Mouse (Mus musculus) stomach, postnatal 0 days (tissue): Measurements from ENCODE around the gene Emc10. TPM values are rescaled to one million over a fixed set of nuclear protein-coding genes. Genes with fewer than 3 reads are reported as not detected.
A peak's percentile ranks its signal among the peaks of the same experiment; 100 is the strongest.

ENCODE experiments used
- ATAC-seq: fragments of 200-750 bp; cut with Nextera tagmentation; 2 replicates; pipeline ENCODE4 v1.8.0; 2017; ENCODE audit not compliant: low FRiP score, low TSS enrichment
- DNase-seq: peaks from one replicate; pipeline ENCODE4 v3.0.0-alpha.2; 2016; ENCODE audit warnings: low spot score
- H3K27ac ChIP-seq: fragments of 300-500 bp; sonication (generic); replicated peaks from 2 replicates; pipeline ENCODE4 v1.5.1; 2014; ENCODE audit warnings: mild to moderate bottlenecking, control low read depth
- H3K27me3 ChIP-seq: fragments of 300-500 bp; sonication (generic); 2 replicates; pipeline ENCODE4 v1.6.1; 2014; ENCODE audit warnings: low read length; ENCODE audit not compliant: control insufficient read depth, insufficient read depth
- H3K36me3 ChIP-seq: fragments of 300-500 bp; sonication (generic); 2 replicates; pipeline ENCODE4 v1.6.1; 2014; ENCODE audit warnings: low read length, mixed read lengths; ENCODE audit not compliant: control insufficient read depth, insufficient read depth
- H3K4me1 ChIP-seq: fragments of 300-500 bp; sonication (generic); replicated peaks from 2 replicates; pipeline ENCODE4 v1.6.1; 2014; ENCODE audit warnings: antibody characterized with exemption; ENCODE audit not compliant: control insufficient read depth, insufficient read depth
- H3K4me2 ChIP-seq: fragments of 300-500 bp; sonication (generic); replicated peaks from 2 replicates; pipeline ENCODE4 v1.6.1; 2014; ENCODE audit warnings: low read depth, mild to moderate bottlenecking, control low read depth, moderate library complexity
- H3K4me3 ChIP-seq: fragments of 300-500 bp; sonication (generic); 2 replicates; pipeline ENCODE4 v1.5.1; 2014; ENCODE audit warnings: low read depth, low read length, control low read depth
- H3K9ac ChIP-seq: fragments of 300-500 bp; sonication (generic); 2 replicates; pipeline ENCODE4 v1.6.1; 2014; ENCODE audit warnings: mild to moderate bottlenecking, low read length, control low read depth, mixed read lengths
- H3K9me3 ChIP-seq: fragments of 300-500 bp; sonication (generic); 2 replicates; pipeline ENCODE4 v1.6.1; 2016; ENCODE audit warnings: low read length; ENCODE audit not compliant: control insufficient read depth
- CTCF ChIP-seq: IDR thresholded peaks from 2 replicates; pipeline ENCODE4 v1.5.1; 2016; ENCODE audit warnings: antibody characterized with exemption, low read depth, mild to moderate bottlenecking, moderate library complexity
- EP300 ChIP-seq: optimal IDR thresholded peaks from 2 replicates; pipeline ENCODE3; 2016; ENCODE audit warnings: antibody characterized with exemption
- WGBS: fragments of 180-500 bp; shearing (Covaris S2); extraction: QIAGEN DNeasy Blood & Tissue Kit; methylation state at CpG from one replicate; pipeline ENCODE4 v1.1.7; 2014; 5-methylcytosine and 5-hydroxymethylcytosine counted together
- polyA plus RNA-seq: library from polyadenylated mRNA; unstranded; fragments of >200 nt; fragmentation: Nextera tagmentation; extraction: Ambion mirVana; gene quantifications from 2 replicates; pipeline ENCODE4 v1.2.1, GENCODE M21; 2015

Emc10 gene
- polyA plus RNA-seq = 60.7 and 65.5 TPM in 2 replicates

DNA sequence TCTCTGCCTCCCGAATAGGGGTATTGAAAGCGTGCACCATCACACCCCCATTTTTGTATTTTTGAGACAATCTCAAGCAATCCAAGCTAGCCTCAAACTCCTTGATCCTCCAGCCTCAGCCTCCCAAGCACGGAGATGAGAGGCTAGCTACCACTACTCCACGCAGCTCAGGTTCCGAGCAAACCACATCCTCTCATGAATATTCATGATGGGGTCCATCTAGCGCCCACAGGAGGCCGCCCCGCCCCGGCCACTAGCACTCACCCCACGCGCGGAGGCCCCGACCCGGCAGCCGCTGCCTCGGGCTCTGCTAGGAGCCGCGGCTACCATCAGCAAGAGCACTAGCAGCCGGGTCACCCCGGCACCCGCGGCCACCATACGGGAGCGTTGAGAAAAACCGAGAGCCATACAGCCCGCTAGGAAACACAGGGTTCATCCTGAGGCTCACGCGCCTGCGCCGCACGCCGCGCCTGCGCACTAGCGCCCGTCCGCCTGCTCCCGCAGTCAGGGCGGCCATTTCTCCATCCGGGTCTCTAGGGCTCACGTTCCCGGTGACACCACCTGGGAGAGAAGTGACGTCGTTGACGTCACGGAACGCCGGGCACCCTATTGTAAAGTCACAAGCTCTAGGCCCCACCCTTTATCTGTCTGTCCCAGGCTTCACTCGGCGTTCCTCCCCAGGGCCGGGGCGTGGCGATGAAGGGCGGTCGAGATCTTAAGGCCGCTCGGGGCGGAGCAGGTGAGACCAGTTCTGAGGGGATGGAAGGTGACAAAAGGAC, at the start of gene Emc10, which contains the start of gene Fam71e1:
Emc10 (minus strand) TSS at position 538 of the 779 bp plus-strand sequence.
Fam71e1 (plus strand) TSS at position 590 of the 779 bp plus-strand sequence.
- ATAC-seq (peak; percentile 97), DNase-seq (peak; percentile 98)
- peak within 1 kb of the TSS; percentile 83 for H3K9ac ChIP-seq
- peak within 1 kb of the TSS; percentile 79 for H3K4me3 ChIP-seq
- under 1% methylated on average over 58 of the region's 58 CpGs for WGBS
- peaks cover 9% of the 10 kb centered on the region for H3K36me3 ChIP-seq
- TF ChIP-seq EP300 = no peak
- peak; percentile 21 for TF ChIP-seq CTCF
- H3K4me2 ChIP-seq = peak within 1 kb of the TSS; percentile 86
- peaks cover 5% of the 10 kb centered on the region for H3K4me1 ChIP-seq
- no peaks in the 10 kb centered on the region for H3K27me3 ChIP-seq
- H3K27ac ChIP-seq = peak within 1 kb of the TSS; percentile 92
- H3K9me3 ChIP-seq = no peaks in the 10 kb centered on the region

DNA sequence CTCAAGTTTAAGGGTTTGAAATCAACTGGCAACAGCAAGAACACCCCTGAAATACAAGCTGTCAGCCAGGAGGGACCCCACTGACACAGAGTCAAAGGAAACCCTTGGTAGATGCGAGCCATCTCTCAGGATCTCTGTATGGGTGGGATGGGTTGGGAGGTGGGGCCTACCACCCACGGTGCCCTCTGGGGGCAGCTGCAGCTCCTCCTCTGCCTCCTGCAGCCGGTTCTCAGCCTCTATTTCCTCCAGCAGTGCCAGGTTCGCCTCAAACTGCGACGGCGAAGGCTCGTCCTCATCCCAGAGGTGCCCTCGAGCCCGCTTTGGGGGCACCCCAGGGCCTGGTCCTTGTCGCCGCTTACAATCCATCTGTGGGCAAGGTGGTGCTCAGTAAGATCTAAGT, 46.7 kb upstream of the Emc10 start:
- 75% methylated on average over 12 of the region's 12 CpGs for WGBS
- no peak for TF ChIP-seq EP300
- TF ChIP-seq CTCF = no peak
- ATAC-seq (no peak), DNase-seq (no peak)
- Histone ChIP-seq H3K9ac (no peak overlapping the region), H3K27me3 (no peaks in the 10 kb centered on the region), H3K4me3 (no peak overlapping the region), H3K27ac (no peak overlapping the region), H3K36me3 (peaks cover 11% of the 10 kb centered on the region; the same call in 1 of the 2 replicates), H3K4me2 (no peak overlapping the region), H3K9me3 (no peaks in the 10 kb centered on the region), H3K4me1 (no peaks in the 10 kb centered on the region; the same call in 1 of the 2 replicates)

GRCm38 (mm10) chr7:44542555-44542954, 46.2 kb upstream of the Emc10 start:
- TF ChIP-seq EP300 (no peak), CTCF (no peak)

DNA sequence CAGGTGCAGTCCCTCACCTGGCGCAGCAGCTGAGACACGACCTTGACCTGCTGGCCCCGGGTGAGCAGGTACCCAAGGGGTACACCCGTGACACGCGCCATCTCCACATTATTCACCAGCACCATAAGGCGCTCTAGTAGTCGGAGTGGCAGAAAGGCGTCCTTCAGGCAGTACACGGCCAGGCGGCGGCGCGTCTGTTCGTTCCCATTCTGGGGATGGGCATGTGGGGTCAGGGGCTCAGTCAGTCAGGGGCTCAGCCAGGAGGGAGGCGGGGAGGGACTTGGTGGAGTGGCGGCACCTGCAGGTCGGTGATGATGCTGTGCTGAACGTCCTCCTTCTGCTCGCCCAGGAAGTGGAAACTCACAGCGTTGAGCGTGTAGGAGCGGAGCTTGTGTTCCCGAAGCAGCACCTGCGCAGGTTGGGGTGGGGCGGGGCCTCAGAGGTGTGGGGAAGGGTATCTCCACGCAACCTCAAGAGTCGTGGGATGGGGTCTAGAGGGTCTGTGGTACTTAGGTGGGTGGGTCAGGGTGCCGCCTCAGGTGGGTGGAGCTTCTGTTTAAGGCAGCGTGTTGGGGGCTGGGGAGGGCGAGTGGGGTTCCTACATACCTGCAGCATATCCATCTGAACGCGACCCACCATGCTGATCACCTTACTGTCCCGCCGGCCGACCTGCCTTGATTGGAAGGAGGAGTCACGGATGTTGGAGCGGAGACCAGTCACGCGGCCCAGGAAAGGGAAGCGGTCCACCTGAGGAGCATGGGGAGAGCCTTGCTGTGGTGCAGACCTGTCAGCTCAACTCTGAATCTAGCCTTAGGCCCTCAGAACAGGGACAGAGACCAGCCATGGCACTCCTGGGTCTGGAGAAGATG, 42.7 kb upstream of the Emc10 start:
- no peaks in the 10 kb centered on the region for H3K27me3 ChIP-seq
- H3K9ac ChIP-seq = no peak overlapping the region
- TF ChIP-seq CTCF (no peak), EP300 (no peak)
- ATAC-seq (no peak), DNase-seq (no peak)
- H3K4me2 ChIP-seq = no peak overlapping the region
- H3K9me3 ChIP-seq = no peaks in the 10 kb centered on the region
- H3K4me3 ChIP-seq = no peak overlapping the region
- H3K27ac ChIP-seq = no peak overlapping the region
- H3K36me3 ChIP-seq = peaks cover 13% of the 10 kb centered on the region; the same call in 1 of the 2 replicates
- WGBS = 91% methylated on average over 41 of the region's 41 CpGs
- H3K4me1 ChIP-seq = no peaks in the 10 kb centered on the region

More at GRCm38 (mm10) chr7:44542555-44542954, 46.2 kb upstream of the Emc10 start:
- H3K4me1 ChIP-seq = no peaks in the 10 kb centered on the region; the same call in 1 of the 2 replicates
- no peak for DNase-seq
- H3K9ac ChIP-seq = no peak overlapping the region
- no peak for ATAC-seq
- peaks cover 13% of the 10 kb centered on the region; the same call in 1 of the 2 replicates for H3K36me3 ChIP-seq
- no peak overlapping the region for H3K4me3 ChIP-seq
- H3K27me3 ChIP-seq = no peaks in the 10 kb centered on the region
- H3K27ac ChIP-seq = no peak overlapping the region
- WGBS = 93% methylated on average over 11 of the region's 11 CpGs
- H3K4me2 ChIP-seq = no peak overlapping the region
- H3K9me3 ChIP-seq = no peaks in the 10 kb centered on the region

DNA sequence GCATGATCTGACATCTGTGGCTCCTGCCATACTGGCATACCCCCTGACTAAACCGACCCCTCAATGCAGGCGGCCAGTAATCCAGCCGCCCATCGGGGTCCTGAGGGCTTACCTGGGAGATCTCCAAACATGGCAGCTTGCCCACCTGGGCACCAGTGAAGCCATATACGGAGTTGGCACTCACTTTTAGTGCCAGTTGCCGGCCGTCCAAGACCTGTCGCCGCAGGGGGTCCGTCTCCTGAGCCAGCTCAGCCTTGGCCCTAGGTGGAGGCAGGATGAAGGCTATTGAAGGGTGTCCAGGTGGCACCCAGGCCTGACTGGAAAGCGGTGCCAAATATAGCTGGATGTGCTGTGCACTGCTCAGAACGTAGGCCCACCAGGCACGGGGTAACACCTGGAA, 41.2 kb upstream of the Emc10 start:
- Histone ChIP-seq H3K4me2 (no peak overlapping the region), H3K27ac (no peak overlapping the region), H3K9ac (no peak overlapping the region), H3K9me3 (no peaks in the 10 kb centered on the region), H3K4me3 (no peak overlapping the region), H3K36me3 (peaks cover 13% of the 10 kb centered on the region; the same call in 1 of the 2 replicates), H3K4me1 (no peaks in the 10 kb centered on the region), H3K27me3 (no peaks in the 10 kb centered on the region)
- no peak for TF ChIP-seq CTCF
- TF ChIP-seq EP300 = no peak
- ATAC-seq (no peak), DNase-seq (no peak)
- 87% methylated on average over 13 of the region's 13 CpGs for WGBS
